Mouse (Mus musculus) CH12.LX (cell line): Measurements from ENCODE around the gene Srprb.

Source experiments
- EP300 ChIP-seq: IDR thresholded peaks from 2 replicates; pipeline ENCODE4 v1.6.1; 2011; ENCODE audit warnings: low read length, improper control_type of control experiment
- MXI1 ChIP-seq: IDR thresholded peaks from 2 replicates; pipeline ENCODE4 v1.6.1; 2011; ENCODE audit warnings: mild to moderate bottlenecking, low read depth, low read length, improper control_type of control experiment
- MYC ChIP-seq: IDR thresholded peaks from 2 replicates; pipeline ENCODE4 v1.6.1; 2011; ENCODE audit warnings: low read depth, mild to moderate bottlenecking, improper control_type of control experiment, low read length
- NELFE ChIP-seq: IDR thresholded peaks from 2 replicates; pipeline ENCODE4 v1.6.1; 2011; ENCODE audit warnings: low read depth, low read length, improper control_type of control experiment
- NRF1 ChIP-seq: IDR thresholded peaks from 2 replicates; pipeline ENCODE4 v1.6.1; 2014; ENCODE audit warnings: low read depth, mild to moderate bottlenecking, inconsistent platforms, low read length, improper control_type of control experiment, moderate library complexity
- POLR2A ChIP-seq: IDR thresholded peaks from 2 replicates; pipeline ENCODE4 v1.6.1; 2011; ENCODE audit warnings: low read depth, mild to moderate bottlenecking, improper control_type of control experiment, low read length
- TCF12 ChIP-seq: IDR thresholded peaks from 2 replicates; pipeline ENCODE4 v1.6.1; 2014; ENCODE audit warnings: low read depth, mild to moderate bottlenecking, inconsistent platforms, low read length, improper control_type of control experiment
- UBTF ChIP-seq: IDR thresholded peaks from 2 replicates; pipeline ENCODE4 v1.6.1; 2012; ENCODE audit warnings: low read depth, mild to moderate bottlenecking, inconsistent platforms, low read length, improper control_type of control experiment, moderate library complexity
- USF1 ChIP-seq: IDR thresholded peaks from 2 replicates; pipeline ENCODE4 v1.6.1; 2014; ENCODE audit warnings: low read depth, mild to moderate bottlenecking, inconsistent platforms, low read length, improper control_type of control experiment

DNA sequence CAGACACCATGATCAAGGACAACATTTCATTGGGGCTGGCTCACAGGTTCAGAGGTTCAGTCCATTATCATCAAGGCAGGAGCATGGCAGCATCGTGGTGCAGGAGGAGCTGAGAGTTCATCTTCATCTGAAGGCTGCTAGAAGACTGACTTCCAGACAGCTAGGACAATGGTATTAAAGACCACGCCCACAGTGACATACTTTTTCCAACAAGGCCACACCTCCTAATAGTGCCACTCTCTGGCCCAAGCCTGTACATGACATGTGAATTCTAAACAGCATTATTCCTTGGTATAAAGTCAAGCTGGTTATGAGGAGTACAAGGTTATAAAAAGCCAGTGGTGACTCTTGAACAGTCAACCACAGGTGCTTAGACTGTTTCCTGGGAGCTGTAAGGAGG lies 47.4 kb downstream of the Srprb start:
- TF ChIP-seq EP300 (no peak), USF1 (no peak), POLR2A (no peak), TCF12 (no peak), NRF1 (no peak), UBTF (no peak), MXI1 (no peak), MYC (no peak), NELFE (no peak)
